Mouse (Mus musculus): ENCODE data around the gene N4bp2.

GRCm38 (mm10) chr5:65735601-65736000, 27.7 kb upstream of the N4bp2 start:
- TF ChIP-seq CTCF (IDR thresholded peaks at IDR 0.05; ENCODE audit: control insufficient read depth, insufficient read depth, insufficient read length) = no peak
- no peak for TF ChIP-seq USF1 (IDR thresholded peaks at IDR 0.05; ENCODE audit: low read depth)
- TF ChIP-seq MYOD1 (IDR thresholded peaks at IDR 0.05; ENCODE audit: control insufficient read depth, insufficient read length, low read depth) = no peak
- TF ChIP-seq MYOG (IDR thresholded peaks at IDR 0.05; ENCODE audit: control insufficient read depth, extremely low read depth, insufficient read length) = no peak
- TF ChIP-seq MAX (IDR thresholded peaks at IDR 0.05) = no peak
- TF ChIP-seq FOSL1 (IDR thresholded peaks at IDR 0.05; ENCODE audit: insufficient read depth, low read length, poor library complexity, severe bottlenecking) = no peak

Measured in C2C12 (cell line).